Mouse (Mus musculus) hindbrain, embryonic 15.5 days (tissue): ENCODE measurements around the gene Myo16. TPM values are rescaled to one million over a fixed set of nuclear protein-coding genes. Genes with fewer than 3 reads are reported as not detected.

Experiments used
- ATAC-seq: fragments of 200-750 bp; cut with Nextera tagmentation; 2 replicates; pipeline ENCODE4 v1.8.0; 2017; ENCODE audit warnings: low read depth, moderate number of reproducible peaks, moderate TSS enrichment; ENCODE audit not compliant: low FRiP score
- H3K27ac ChIP-seq: fragments of 300-500 bp; sonication (generic); replicated peaks from 2 replicates; pipeline ENCODE4 v1.5.1; 2015; ENCODE audit warnings: mild to moderate bottlenecking, inconsistent platforms
- H3K27me3 ChIP-seq: fragments of 300-500 bp; sonication (generic); 2 replicates; pipeline ENCODE4 v1.6.1; 2015; ENCODE audit warnings: control low read depth, inconsistent platforms
- H3K36me3 ChIP-seq: fragments of 300-500 bp; sonication (generic); 2 replicates; pipeline ENCODE4 v1.6.1; 2015; ENCODE audit warnings: control low read depth, inconsistent platforms
- H3K4me1 ChIP-seq: fragments of 300-500 bp; sonication (generic); replicated peaks from 2 replicates; pipeline ENCODE4 v1.6.1; 2015; ENCODE audit warnings: control low read depth, inconsistent platforms
- H3K4me2 ChIP-seq: fragments of 300-500 bp; sonication (generic); 2 replicates; pipeline ENCODE4 v1.6.1; 2015; ENCODE audit warnings: moderate library complexity, mild to moderate bottlenecking, inconsistent platforms
- H3K4me3 ChIP-seq: fragments of 300-500 bp; sonication (generic); 2 replicates; pipeline ENCODE4 v1.5.1; 2015; ENCODE audit warnings: mild to moderate bottlenecking, inconsistent platforms
- H3K9ac ChIP-seq: fragments of 300-500 bp; sonication (generic); 2 replicates; pipeline ENCODE4 v1.6.1; 2015; ENCODE audit warnings: inconsistent platforms
- H3K9me3 ChIP-seq: fragments of 300-500 bp; sonication (generic); 2 replicates; pipeline ENCODE4 v1.6.1; 2016; ENCODE audit warnings: control low read depth, inconsistent platforms
- WGBS: fragments of 180-500 bp; shearing (Covaris S2); methylation state at CpG from one replicate; pipeline ENCODE4 v1.1.7; 2015; 5-methylcytosine and 5-hydroxymethylcytosine counted together
- polyA plus RNA-seq: library from polyadenylated mRNA; unstranded; fragments of >200 nt; fragmentation: Nextera tagmentation; extraction: Ambion mirVana; gene quantifications from 2 replicates; pipeline ENCODE4 v1.2.1, GENCODE M21; 2015

Myo16 gene
- polyA plus RNA-seq, 1 experiment from 2014 or later, result 5.5 TPM

- Histone ChIP-seq H3K4me2 (no peak overlapping the region), H3K27me3 (no peaks in the 10 kb centered on the region), H3K36me3 (no peaks in the 10 kb centered on the region), H3K9me3 (no peaks in the 10 kb centered on the region), H3K27ac (no peak overlapping the region), H3K4me3 (no peak overlapping the region), H3K9ac (no peak overlapping the region), H3K4me1 (peaks cover 9% of the 10 kb centered on the region; the same call in 1 of the 2 replicates)
- ATAC-seq, result no peak
- 50% methylated on average over 10 of the region's 10 CpGs for WGBS
These were observed 158.6 kb downstream of the Myo16 start for GRCm38 (mm10) chr8:10312316-10312715.

GRCm38 (mm10) chr8:10316201-10316600 is 162.5 kb downstream of the Myo16 start:
- no peaks in the 10 kb centered on the region for H3K27me3 ChIP-seq
- ATAC-seq, result no peak
- no peak overlapping the region for H3K4me3 ChIP-seq
- H3K27ac ChIP-seq, result no peak overlapping the region
- H3K9ac ChIP-seq, result no peak overlapping the region
- H3K4me2 ChIP-seq, result no peak overlapping the region
- H3K9me3 ChIP-seq, result no peaks in the 10 kb centered on the region
- no peaks in the 10 kb centered on the region for H3K36me3 ChIP-seq
- no peaks in the 10 kb centered on the region for H3K4me1 ChIP-seq
- WGBS, result 48% methylated on average over 5 of the region's 5 CpGs

- no peak for ATAC-seq
- no peak overlapping the region for H3K4me3 ChIP-seq
- no peaks in the 10 kb centered on the region for H3K9me3 ChIP-seq
- H3K4me2 ChIP-seq, result no peak overlapping the region
- no peaks in the 10 kb centered on the region for H3K4me1 ChIP-seq
- no peak overlapping the region for H3K9ac ChIP-seq
- WGBS, result 75% methylated on average over 7 of the region's 7 CpGs
- H3K27ac ChIP-seq, result no peak overlapping the region
- 0 out of 2 replicates have a peak, but pooled peaks cover 4% of the 10 kb centered on the region for H3K36me3 ChIP-seq
- no peaks in the 10 kb centered on the region for H3K27me3 ChIP-seq
These were observed 164.4 kb downstream of the Myo16 start for GRCm38 (mm10) chr8:10318103-10318502.

- H3K27me3 ChIP-seq, result no peaks in the 10 kb centered on the region
- 75% methylated on average over 1 of the region's 1 CpGs for WGBS
- no peaks in the 10 kb centered on the region for H3K9me3 ChIP-seq
- no peaks in the 10 kb centered on the region for H3K4me1 ChIP-seq
- H3K36me3 ChIP-seq, result no peaks in the 10 kb centered on the region
- H3K27ac ChIP-seq, result no peak overlapping the region
- no peak overlapping the region for H3K4me3 ChIP-seq
- ATAC-seq, result no peak
- H3K9ac ChIP-seq, result no peak overlapping the region
- no peak overlapping the region for H3K4me2 ChIP-seq
These were observed 196.7 kb downstream of the Myo16 start for GRCm38 (mm10) chr8:10350451-10350850.

- no peak for ATAC-seq
- Histone ChIP-seq H3K27me3 (no peaks in the 10 kb centered on the region), H3K4me2 (no peak overlapping the region), H3K9ac (no peak overlapping the region), H3K4me3 (no peak overlapping the region), H3K27ac (no peak overlapping the region), H3K9me3 (no peaks in the 10 kb centered on the region), H3K36me3 (no peaks in the 10 kb centered on the region), H3K4me1 (peaks cover 3% of the 10 kb centered on the region; the same call in 1 of the 2 replicates)
- 73% methylated on average over 4 of the region's 4 CpGs for WGBS
These were observed 205.0 kb downstream of the Myo16 start for GRCm38 (mm10) chr8:10358711-10359110.

GRCm38 (mm10) chr8:10362949-10363348 is 209.2 kb downstream of the Myo16 start:
- Histone ChIP-seq H3K4me3 (no peak overlapping the region), H3K27me3 (no peaks in the 10 kb centered on the region), H3K9ac (no peak overlapping the region), H3K36me3 (no peaks in the 10 kb centered on the region), H3K4me2 (no peak overlapping the region), H3K9me3 (no peaks in the 10 kb centered on the region), H3K27ac (no peak overlapping the region), H3K4me1 (peaks cover 8% of the 10 kb centered on the region; the same call in 1 of the 2 replicates)
- 92% methylated on average over 2 of the region's 2 CpGs for WGBS
- ATAC-seq, result no peak

GRCm38 (mm10) chr8:10363654-10364406 is 210.1 kb downstream of the Myo16 start:
- Histone ChIP-seq H3K27ac (no peak overlapping the region), H3K4me3 (no peak overlapping the region), H3K4me2 (no peak overlapping the region), H3K36me3 (no peaks in the 10 kb centered on the region), H3K9ac (no peak overlapping the region), H3K4me1 (peaks cover 8% of the 10 kb centered on the region; the same call in 1 of the 2 replicates), H3K9me3 (no peaks in the 10 kb centered on the region), H3K27me3 (no peaks in the 10 kb centered on the region)
- WGBS, result 46% methylated on average over 13 of the region's 13 CpGs
- peak; percentile 70; the same call in 1 of the 2 replicates for ATAC-seq

- peaks cover 8% of the 10 kb centered on the region; the same call in 1 of the 2 replicates for H3K4me1 ChIP-seq
- ATAC-seq, result no peak
- no peak overlapping the region for H3K27ac ChIP-seq
- no peaks in the 10 kb centered on the region for H3K36me3 ChIP-seq
- H3K4me2 ChIP-seq, result no peak overlapping the region
- H3K9me3 ChIP-seq, result no peaks in the 10 kb centered on the region
- 92% methylated on average over 9 of the region's 9 CpGs for WGBS
- no peak overlapping the region for H3K4me3 ChIP-seq
- H3K9ac ChIP-seq, result no peak overlapping the region
- H3K27me3 ChIP-seq, result no peaks in the 10 kb centered on the region
These were observed 212.4 kb downstream of the Myo16 start for GRCm38 (mm10) chr8:10366141-10366540.

- no peak for ATAC-seq
- Histone ChIP-seq H3K4me2 (no peak overlapping the region), H3K9me3 (no peaks in the 10 kb centered on the region), H3K27ac (no peak overlapping the region), H3K4me1 (no peaks in the 10 kb centered on the region), H3K36me3 (no peaks in the 10 kb centered on the region), H3K9ac (no peak overlapping the region), H3K4me3 (no peak overlapping the region), H3K27me3 (no peaks in the 10 kb centered on the region)
- 83% methylated on average over 2 of the region's 2 CpGs for WGBS
These were observed 218.9 kb downstream of the Myo16 start for GRCm38 (mm10) chr8:10372571-10372970.

- Histone ChIP-seq H3K9ac (no peak overlapping the region), H3K4me2 (no peak overlapping the region), H3K27me3 (no peaks in the 10 kb centered on the region), H3K27ac (no peak overlapping the region), H3K4me1 (peaks cover 5% of the 10 kb centered on the region; the same call in 1 of the 2 replicates), H3K9me3 (no peaks in the 10 kb centered on the region), H3K4me3 (no peak overlapping the region), H3K36me3 (no peaks in the 10 kb centered on the region)
- WGBS, result 75% methylated on average over 1 of the region's 1 CpGs
- no peak for ATAC-seq
These were observed 233.4 kb downstream of the Myo16 start for GRCm38 (mm10) chr8:10387143-10387542.

- Histone ChIP-seq H3K9me3 (no peaks in the 10 kb centered on the region), H3K4me1 (peaks cover 24% of the 10 kb centered on the region), H3K27me3 (no peaks in the 10 kb centered on the region), H3K9ac (no peak overlapping the region), H3K4me3 (no peak overlapping the region), H3K27ac (no peak overlapping the region), H3K4me2 (no peak overlapping the region), H3K36me3 (no peaks in the 10 kb centered on the region)
- ATAC-seq, result no peak
- 32% methylated on average over 7 of the region's 7 CpGs for WGBS
These were observed 237.5 kb downstream of the Myo16 start for GRCm38 (mm10) chr8:10391096-10391683.

GRCm38 (mm10) chr8:10391913-10392312 is 238.2 kb downstream of the Myo16 start:
- H3K9ac ChIP-seq, result no peak overlapping the region
- ATAC-seq, result no peak
- peaks cover 24% of the 10 kb centered on the region for H3K4me1 ChIP-seq
- H3K4me2 ChIP-seq, result no peak overlapping the region
- H3K9me3 ChIP-seq, result no peaks in the 10 kb centered on the region
- no peak overlapping the region; the same call in 1 of the 2 replicates for H3K27ac ChIP-seq
- 24% methylated on average over 6 of the region's 6 CpGs for WGBS
- no peak overlapping the region for H3K4me3 ChIP-seq
- no peaks in the 10 kb centered on the region for H3K36me3 ChIP-seq
- H3K27me3 ChIP-seq, result no peaks in the 10 kb centered on the region
